Mouse (Mus musculus): ENCODE data around the gene Cyp4f17.

DNA sequence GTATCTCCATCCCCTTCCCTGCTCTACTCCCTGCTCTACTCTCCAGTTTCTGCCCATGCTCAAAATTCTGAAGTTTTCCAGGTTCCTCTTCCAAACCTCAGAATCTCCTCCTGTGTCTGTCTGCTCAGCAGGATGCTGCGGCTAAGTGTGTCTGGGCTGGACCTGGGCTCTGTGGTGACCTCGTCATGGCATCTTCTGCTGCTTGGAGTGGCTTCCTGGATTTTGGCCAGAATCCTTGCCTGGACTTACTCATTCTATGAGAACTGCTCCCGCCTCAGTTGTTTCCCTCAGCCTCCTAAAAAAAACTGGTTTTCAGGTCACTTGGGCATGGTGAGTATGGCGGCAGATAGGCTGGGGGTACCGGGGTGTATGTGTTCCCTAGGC, 31.0 kb downstream of the Cyp4f17 start:
- TF ChIP-seq CTCF (IDR thresholded peaks at IDR 0.05; ENCODE audit: borderline replicate concordance, insufficient read depth, low read length), result no peak
- TF ChIP-seq POLR2A (IDR thresholded peaks at IDR 0.05; ENCODE audit: low read depth, low read length), result no peak
